Mouse (Mus musculus) thymus, postnatal 36 days (tissue): Measurements from ENCODE around the gene Mylk3.

Source experiments
- DNase-seq, 2 experiments: peaks; one replicate each; pipeline ENCODE4 v3.0.0; 2022; ENCODE audit warnings: mixed read lengths in 2 of 2

Gene Mylk3

DNA sequence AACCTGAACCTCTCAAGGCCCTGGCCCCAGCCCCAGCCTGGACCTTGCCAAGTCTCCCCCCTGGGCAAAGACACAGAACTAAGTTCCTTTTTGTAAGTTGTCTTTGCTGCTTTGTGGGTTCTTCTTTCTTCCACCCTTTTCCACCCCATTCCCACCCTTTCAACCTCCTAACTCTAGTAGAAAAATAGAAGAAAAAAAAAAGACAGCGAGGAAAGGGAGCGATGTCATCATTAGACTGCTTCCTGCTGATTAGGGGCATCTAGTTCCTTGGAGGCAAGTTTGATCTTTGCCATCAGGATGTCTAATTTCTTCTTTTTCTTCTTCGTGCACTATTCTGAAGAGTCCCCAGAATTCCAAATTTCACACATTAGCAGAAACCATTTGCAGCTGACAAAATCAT is 73.1 kb downstream of the Mylk3 start:
- no peak for DNase-seq

DNA sequence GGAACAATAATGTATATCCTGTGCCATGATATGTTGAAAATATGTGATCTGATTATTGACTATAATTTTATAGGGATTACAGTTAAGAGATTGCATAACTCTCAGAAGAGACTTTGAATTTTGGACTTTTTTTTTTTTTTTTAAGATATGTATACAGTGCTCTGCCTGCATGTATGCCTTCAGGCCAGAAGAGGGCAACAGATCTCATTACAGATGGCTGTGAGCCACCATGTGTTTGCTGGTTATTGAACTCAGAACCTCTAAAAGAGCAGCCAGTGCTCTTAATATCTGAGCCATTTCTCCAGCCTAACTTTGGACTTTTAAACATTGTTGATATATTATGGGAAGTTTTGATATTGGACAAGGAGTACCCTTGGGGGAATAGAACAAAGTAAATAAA is 74.4 kb downstream of the Mylk3 start:
- no peak for DNase-seq

DNA sequence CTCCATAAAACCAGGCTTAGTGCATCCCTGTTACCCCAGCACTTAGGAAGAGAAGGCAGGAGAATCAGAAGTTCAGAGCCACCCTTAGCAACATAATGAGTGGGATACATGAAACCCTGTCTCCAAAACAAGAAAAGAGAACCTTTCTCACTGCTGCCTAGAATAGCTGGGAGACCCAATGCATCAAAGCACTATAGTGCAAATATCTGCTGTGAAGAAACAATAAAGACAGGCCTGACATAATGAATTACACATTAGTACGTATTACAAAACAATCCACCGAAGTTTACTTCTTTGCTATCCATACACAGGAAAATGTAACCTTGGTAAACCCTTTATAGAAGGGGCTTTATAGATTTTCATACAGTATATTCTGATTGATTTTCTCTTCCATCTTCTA is 77.6 kb downstream of the Mylk3 start:
- DNase-seq: no peak

DNA sequence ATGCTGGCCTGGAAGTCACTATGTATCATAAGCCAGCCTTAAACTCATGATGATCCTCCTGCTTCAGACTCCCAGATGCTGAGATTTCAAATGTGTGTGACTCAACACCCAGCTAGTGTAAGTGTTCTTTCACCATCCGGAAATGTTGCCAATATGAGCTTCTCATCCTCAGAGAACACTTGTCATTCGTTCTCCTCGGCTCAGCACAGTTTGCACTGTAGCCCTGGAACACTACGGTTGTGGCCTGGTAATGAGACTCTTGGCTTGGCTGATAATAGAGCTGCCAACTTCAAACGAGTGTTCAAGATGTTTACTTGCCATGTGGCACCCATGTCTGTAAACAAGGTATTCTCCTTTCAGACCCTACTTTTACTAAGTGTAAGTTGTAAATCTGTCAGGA is 82.6 kb downstream of the Mylk3 start:
- DNase-seq: no peak

DNA sequence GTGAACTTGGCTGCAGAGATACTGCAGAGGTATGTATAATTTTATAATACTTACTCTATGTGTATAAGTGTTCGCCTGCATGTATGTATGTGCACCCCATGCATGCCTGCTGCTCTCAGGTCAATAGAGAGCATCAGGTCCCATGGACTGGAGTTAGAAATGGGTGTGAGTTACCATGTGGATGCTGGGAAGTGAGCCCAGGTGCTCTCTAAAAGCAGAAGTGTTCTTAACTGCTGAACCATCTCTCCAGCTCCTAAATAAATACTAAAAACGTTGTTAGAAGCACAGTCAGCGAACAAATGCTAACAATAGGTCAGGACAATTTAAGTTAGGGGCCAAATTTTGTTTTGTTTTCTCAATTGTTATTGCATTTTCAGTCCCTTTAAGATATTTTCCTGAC is 83.2 kb downstream of the Mylk3 start:
- no peak for DNase-seq

DNA sequence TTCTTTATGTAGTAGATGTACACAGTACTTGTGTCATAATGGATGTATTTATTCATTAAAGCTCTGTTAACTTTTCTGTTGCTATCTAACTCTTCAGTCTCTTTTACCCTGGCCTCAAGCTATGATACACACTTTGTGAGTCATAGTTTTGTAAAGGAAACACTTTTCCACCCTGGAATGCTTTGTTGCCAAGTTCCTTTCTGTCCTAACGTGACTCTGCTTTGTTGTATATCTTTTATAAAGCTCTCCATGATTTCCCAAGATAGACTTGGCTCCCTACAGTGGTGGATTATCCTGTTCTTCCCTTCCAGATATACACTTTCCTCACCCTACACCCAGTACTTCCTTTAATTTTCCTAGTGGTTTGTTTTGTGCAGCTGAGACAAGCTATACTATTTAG is 84.2 kb downstream of the Mylk3 start:
- no peak for DNase-seq

DNA sequence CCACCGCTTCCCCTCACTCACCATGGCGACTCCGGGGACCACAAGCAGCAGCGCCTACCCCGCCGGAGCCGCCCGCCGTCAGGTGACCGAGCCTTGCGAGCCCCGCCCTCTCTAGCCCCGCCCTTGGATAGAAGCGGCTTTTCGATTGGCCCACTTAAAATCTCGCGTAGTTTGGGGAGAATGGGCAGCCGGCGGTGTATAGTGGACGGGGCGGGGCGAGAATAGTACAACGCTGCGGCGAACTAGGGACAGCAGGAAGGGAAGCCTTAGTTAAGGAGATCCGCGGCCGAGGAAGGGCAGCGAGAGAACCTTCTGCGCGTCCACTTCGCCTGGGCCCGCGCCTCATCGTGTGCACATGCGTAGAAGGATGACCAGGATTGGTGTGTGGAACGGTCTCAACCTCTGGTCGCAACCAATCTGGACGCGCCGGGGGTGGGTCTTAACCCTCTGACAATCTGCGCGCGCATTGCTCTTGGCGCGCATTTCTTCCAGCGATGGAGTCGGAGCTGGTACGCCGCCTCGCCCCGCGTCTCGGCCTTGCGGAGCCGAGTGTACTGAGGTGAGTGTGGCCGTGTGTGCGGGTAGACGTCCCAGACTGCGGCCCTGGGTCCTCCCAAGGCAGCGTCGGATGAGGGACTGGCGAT is 86.6 kb downstream of the Mylk3 start, which contains the start of the genes Orc6 and Vps35:
Gene Orc6, plus strand, starts transcription at position 199 of the 644 bp plus-strand sequence.
Gene Vps35, minus strand, starts transcription at position 369 of the 644 bp plus-strand sequence.
- peak; percentile 96 for DNase-seq

DNA sequence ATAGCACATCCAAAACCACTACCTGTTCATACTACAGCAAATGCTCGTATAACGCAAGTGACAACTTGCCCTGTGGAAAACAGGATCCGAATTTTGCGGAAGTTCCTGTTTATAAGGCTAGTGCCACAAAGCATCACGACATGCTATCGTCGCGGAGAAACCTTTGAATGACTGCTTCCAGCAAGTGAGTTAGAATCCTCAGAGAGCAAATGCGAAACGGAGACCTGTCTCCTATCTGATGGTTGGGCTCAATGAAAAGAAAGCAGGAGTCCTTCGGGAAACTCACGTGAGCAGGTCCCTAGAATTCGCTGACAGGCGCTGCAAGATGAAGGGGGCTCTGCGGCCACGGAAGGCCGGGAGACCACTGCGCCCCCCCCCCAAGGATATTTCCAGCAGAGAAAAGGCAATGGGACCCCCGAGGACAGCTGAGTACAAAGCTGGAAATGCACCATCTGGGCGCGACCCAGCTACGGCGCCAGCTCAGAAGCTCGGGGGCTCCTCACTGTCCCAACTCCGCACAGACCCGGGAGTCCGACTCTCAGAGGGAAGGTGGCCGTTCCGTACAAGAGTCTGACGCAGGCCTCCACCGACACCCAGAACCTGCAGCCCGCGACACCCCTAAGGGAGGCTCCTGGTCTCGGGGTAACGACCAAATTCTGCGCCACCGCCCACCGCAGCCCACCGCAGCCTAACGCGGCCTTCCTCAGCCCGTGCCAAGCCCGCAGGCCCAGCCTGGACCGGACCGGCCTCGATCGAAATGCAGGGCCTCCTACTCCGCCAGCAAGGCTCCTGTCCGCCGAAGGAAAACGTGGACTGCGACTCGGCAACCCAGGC is 87.3 kb downstream of the Mylk3 start:
- peak in 1 of 2 experiments; percentile 6 for DNase-seq

DNA sequence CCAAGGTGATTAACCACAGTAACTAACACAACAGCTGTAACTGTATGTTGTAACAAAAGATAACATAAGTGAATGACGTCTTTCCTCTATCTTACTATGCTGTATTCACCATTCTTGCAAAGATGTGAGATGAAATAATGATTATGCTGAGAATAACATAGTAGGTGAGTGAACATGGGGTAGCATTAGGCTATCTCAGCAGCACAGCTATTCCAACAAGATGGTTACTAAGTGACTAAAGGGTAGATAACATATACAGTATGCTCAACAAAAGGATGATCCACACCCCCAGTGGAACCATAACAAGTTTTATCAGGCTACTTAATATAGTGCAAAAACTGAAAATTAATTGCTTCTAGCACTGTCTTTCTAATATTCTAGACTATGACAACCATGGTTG is 99.3 kb downstream of the Mylk3 start:
- no peak for DNase-seq
